In genomic region chr12:16023273-16023672, GRCm38 (mm10) we compare ENCODE assay signal across 28 mouse cellular contexts.
DNase-seq lines count a peak whose midpoint lies in the region; ATAC-seq and TF ChIP-seq lines count a peak whose summit lies in the region.
"Had no signal": no experiment of that assay in that cellular context is flagged by ENCODE, and none has a peak within 500 bp of the region (broad histone marks: within the 10 kb centered on the region; RNA-seq: fewer than 3 reads in every experiment).

No protein-coding gene starts in this region.

- H3K27ac ChIP-seq in MEL (ENCODE audit: control insufficient read depth, low read depth, low read length), result peak overlapping the region; percentile 97
- no peak overlapping the region for H3K27ac ChIP-seq in liver, embryonic 13.5 days
- H3K27ac ChIP-seq in midbrain, embryonic 10.5 days (replicated peaks), result no peak overlapping the region
- no peak overlapping the region for H3K27ac ChIP-seq in midbrain, embryonic 13.5 days
- H3K27ac ChIP-seq in lung, postnatal 0 days (ENCODE audit: low read length), result no peak overlapping the region
- H3K27ac ChIP-seq: embryonic facial prominence, embryonic 12.5 days; embryonic facial prominence, embryonic 15.5 days; forebrain, embryonic 13.5 days; heart, embryonic 15.5 days; hindbrain, embryonic 10.5 days; hindbrain, embryonic 14.5 days; hindbrain, postnatal 0 days had no signal

- TF ChIP-seq CTCF in MEL (IDR thresholded peaks at IDR 0.05 in 2 of 3, conservative IDR thresholded peaks at IDR 0.05 in 1 of 3; ENCODE audit: control insufficient read depth in 1 of 3, insufficient read depth in 1 of 3, low read depth in 2 of 3, low read length in 3 of 3, poor library complexity in 1 of 3, severe bottlenecking in 1 of 3), result no peak
- no peak for TF ChIP-seq CTCF in lung, postnatal 0 days (IDR thresholded peaks at IDR 0.05)

- 25% methylated on average over 7 of the region's 7 CpGs for WGBS in liver, embryonic 13.5 days (ENCODE audit: insufficient replicate concordance)
- WGBS in midbrain, embryonic 10.5 days, result 91% methylated on average over 7 of the region's 7 CpGs
- 92% methylated on average over 7 of the region's 7 CpGs for WGBS in midbrain, embryonic 13.5 days
- 79% methylated on average over 7 of the region's 7 CpGs for WGBS in lung, postnatal 0 days

- 0 out of 2 replicates have a peak, but pooled peaks have one; percentile 47 for ATAC-seq in liver, embryonic 13.5 days (ENCODE audit: low read depth)
- ATAC-seq in megakaryocyte progenitor cell, adult 5-6 weeks (replicated peaks; ENCODE audit: poor library complexity), result peak; percentile 50
- no peak for ATAC-seq in midbrain, embryonic 13.5 days
- no peak for ATAC-seq in lung, postnatal 0 days
- ATAC-seq: CD4-positive, CD25-positive, alpha-beta regulatory T cell, adult 4 months; forebrain, embryonic 13.5 days; forebrain, embryonic 16.5 days; hindbrain, postnatal 0 days; inflammation-experienced regulatory T-cells, adult 6 months; Patski had no signal

- peak overlapping the region; percentile 8 to 26; a peak in 2 of 4 replicates for H3K4me3 ChIP-seq in MEL (ENCODE audit: control insufficient read depth in 1 of 2, insufficient read depth in 1 of 2, low read depth in 2 of 2, low read length in 2 of 2)
- no peak overlapping the region for H3K4me3 ChIP-seq in liver, embryonic 13.5 days (replicated peaks)
- H3K4me3 ChIP-seq in midbrain, embryonic 10.5 days, result no peak overlapping the region
- no peak overlapping the region for H3K4me3 ChIP-seq in midbrain, embryonic 13.5 days (replicated peaks)
- H3K4me3 ChIP-seq in lung, postnatal 0 days (ENCODE audit: low read depth, low read length), result no peak overlapping the region
- H3K4me3 ChIP-seq: embryonic facial prominence, embryonic 12.5 days; embryonic facial prominence, embryonic 15.5 days; forebrain, embryonic 13.5 days; heart, embryonic 12.5 days; heart, embryonic 15.5 days; hindbrain, embryonic 10.5 days had no signal

- no peak overlapping the region for H3K4me2 ChIP-seq in liver, embryonic 13.5 days
- H3K4me2 ChIP-seq in midbrain, embryonic 13.5 days (replicated peaks), result no peak overlapping the region
- no peak overlapping the region for H3K4me2 ChIP-seq in lung, postnatal 0 days (replicated peaks; ENCODE audit: low read depth, low read length)
- H3K4me2 ChIP-seq: embryonic facial prominence, embryonic 12.5 days; embryonic facial prominence, embryonic 15.5 days; forebrain, embryonic 13.5 days; heart, embryonic 12.5 days; heart, embryonic 15.5 days; hindbrain, embryonic 14.5 days had no signal

- peak overlapping the region; percentile 44 for H3K9ac ChIP-seq in MEL (ENCODE audit: control insufficient read depth, low read depth, low read length, poor library complexity, severe bottlenecking)
- no peak overlapping the region for H3K9ac ChIP-seq in liver, embryonic 13.5 days
- H3K9ac ChIP-seq in midbrain, embryonic 13.5 days (replicated peaks), result no peak overlapping the region
- no peak overlapping the region for H3K9ac ChIP-seq in lung, postnatal 0 days (replicated peaks; ENCODE audit: low read depth)
- H3K9ac ChIP-seq: embryonic facial prominence, embryonic 12.5 days; embryonic facial prominence, embryonic 15.5 days; forebrain, embryonic 13.5 days; heart, embryonic 12.5 days; heart, embryonic 15.5 days; hindbrain, embryonic 14.5 days had no signal

- no peaks in the 10 kb centered on the region for H3K27me3 ChIP-seq in MEL (ENCODE audit: control insufficient read depth in 1 of 2, insufficient read depth in 2 of 2, low read length in 2 of 2)
- no peaks in the 10 kb centered on the region for H3K27me3 ChIP-seq in liver, embryonic 13.5 days
- H3K27me3 ChIP-seq in midbrain, embryonic 10.5 days (ENCODE audit: low read depth, poor library complexity, severe bottlenecking), result no peaks in the 10 kb centered on the region
- no peaks in the 10 kb centered on the region for H3K27me3 ChIP-seq in midbrain, embryonic 13.5 days
- H3K27me3 ChIP-seq in lung, postnatal 0 days (replicated peaks; ENCODE audit: insufficient read depth, low read length), result no peaks in the 10 kb centered on the region
- H3K27me3 ChIP-seq: embryonic facial prominence, embryonic 12.5 days; embryonic facial prominence, embryonic 15.5 days; forebrain, embryonic 13.5 days; heart, embryonic 12.5 days; heart, embryonic 15.5 days; Patski had no signal

- peaks cover 0 to 34% of the 10 kb centered on the region in 2 experiments; a peak in 2 of 4 replicates for H3K36me3 ChIP-seq in MEL (ENCODE audit: control insufficient read depth in 1 of 2, insufficient read depth in 2 of 2, low read length in 2 of 2)
- no peaks in the 10 kb centered on the region for H3K36me3 ChIP-seq in liver, embryonic 13.5 days
- H3K36me3 ChIP-seq in midbrain, embryonic 10.5 days, result no peaks in the 10 kb centered on the region
- H3K36me3 ChIP-seq in midbrain, embryonic 13.5 days, result no peaks in the 10 kb centered on the region
- no peaks in the 10 kb centered on the region for H3K36me3 ChIP-seq in lung, postnatal 0 days (ENCODE audit: insufficient read depth, low read length)
- H3K36me3 ChIP-seq: embryonic facial prominence, embryonic 12.5 days; embryonic facial prominence, embryonic 15.5 days; heart, embryonic 12.5 days; heart, embryonic 15.5 days; hindbrain, embryonic 10.5 days had no signal

- TF ChIP-seq POLR2A in MEL (IDR thresholded peaks at IDR 0.05; ENCODE audit: control insufficient read depth in 1 of 2, insufficient read depth in 1 of 2, low read depth in 1 of 2, low read length in 2 of 2, poor library complexity in 1 of 2), result no peak

- H3K9me3 ChIP-seq in MEL (replicated peaks; ENCODE audit: insufficient read depth, low read length), result no peaks in the 10 kb centered on the region
- H3K9me3 ChIP-seq in liver, embryonic 13.5 days (replicated peaks), result no peaks in the 10 kb centered on the region
- no peaks in the 10 kb centered on the region for H3K9me3 ChIP-seq in midbrain, embryonic 10.5 days (replicated peaks)
- H3K9me3 ChIP-seq in midbrain, embryonic 13.5 days, result no peaks in the 10 kb centered on the region
- no peaks in the 10 kb centered on the region for H3K9me3 ChIP-seq in lung, postnatal 0 days (ENCODE audit: low read length)
- H3K9me3 ChIP-seq: embryonic facial prominence, embryonic 12.5 days; embryonic facial prominence, embryonic 15.5 days; forebrain, embryonic 13.5 days; heart, embryonic 12.5 days; heart, embryonic 15.5 days; hindbrain, embryonic 10.5 days had no signal

- DNase-seq in MEL (ENCODE audit: low read depth, low spot score), result peak; percentile 82
- peak; percentile 65 for DNase-seq in MEL-GATA-1-ER (ENCODE audit: extremely low read depth, low read depth)
- DNase-seq in liver, embryonic 13.5 days, result no peak
- no peak for DNase-seq in midbrain, embryonic 10.5 days (ENCODE audit: low spot score)
- DNase-seq in lung, postnatal 0 days (ENCODE audit: low spot score), result no peak
- DNase-seq: adrenal gland, postnatal 10 days; adrenal gland, postnatal 36 days; cerebellum, adult 18-20 months; cerebellum, adult 9-10 months; cerebellum, postnatal 14 days; gastrocnemius, postnatal 10 days; gastrocnemius, postnatal 36 days; heart, postnatal 10 days; heart, postnatal 36 days had no signal

- no peaks in the 10 kb centered on the region for H3K79me2 ChIP-seq in MEL (ENCODE audit: control insufficient read depth, insufficient read depth, low read length, poor library complexity)

- peaks cover 18 to 26% of the 10 kb centered on the region in 2 experiments for H3K4me1 ChIP-seq in MEL (ENCODE audit: control insufficient read depth in 1 of 2, insufficient read depth in 2 of 2, low read length in 2 of 2)
- H3K4me1 ChIP-seq in liver, embryonic 13.5 days (replicated peaks), result peaks cover 18% of the 10 kb centered on the region
- no peaks in the 10 kb centered on the region for H3K4me1 ChIP-seq in midbrain, embryonic 10.5 days
- no peaks in the 10 kb centered on the region for H3K4me1 ChIP-seq in midbrain, embryonic 13.5 days (replicated peaks)
- no peaks in the 10 kb centered on the region for H3K4me1 ChIP-seq in lung, postnatal 0 days (ENCODE audit: insufficient read depth, low read depth, low read length)
- H3K4me1 ChIP-seq: embryonic facial prominence, embryonic 12.5 days; embryonic facial prominence, embryonic 15.5 days; forebrain, embryonic 13.5 days; hindbrain, embryonic 10.5 days had no signal

- TF ChIP-seq RAD21 in MEL (IDR thresholded peaks at IDR 0.05; ENCODE audit: low read depth, low read length), result no peak

- TF ChIP-seq EP300 in MEL (IDR thresholded peaks at IDR 0.05; ENCODE audit: low read depth in 1 of 2, low read length in 2 of 2), result peak; percentile 94 to 99
- no peak for TF ChIP-seq EP300 in lung, postnatal 0 days (IDR thresholded peaks at IDR 0.05)

TF ChIP-seq in MEL, 35 proteins besides CTCF, POLR2A, EP300 and RAD21 (continues in another document):
- no peak for TF ChIP-seq ZC3H11A (IDR thresholded peaks at IDR 0.05; ENCODE audit: low read depth, low read length)
- peak; percentile 55; the same call in 1 of the 2 replicates for TF ChIP-seq MXI1 (IDR thresholded peaks at IDR 0.05; ENCODE audit: low read depth, low read length)
- 0 out of 2 replicates have a peak, but pooled peaks have one; percentile 16 for TF ChIP-seq KAT2A (conservative IDR thresholded peaks at IDR 0.05; ENCODE audit: low read depth, low read length)
- peak; percentile 2 for TF ChIP-seq SMC3 (IDR thresholded peaks at IDR 0.05; ENCODE audit: low read depth, low read length)
- TF ChIP-seq GATA1 (IDR thresholded peaks at IDR 0.05; ENCODE audit: low read depth, low read length), result peak; percentile 87
- TF ChIP-seq POLR2AphosphoS2 (IDR thresholded peaks at IDR 0.05; ENCODE audit: low read length), result no peak
- peak; percentile 87 for TF ChIP-seq SIN3A (IDR thresholded peaks at IDR 0.05; ENCODE audit: low read length)
- no peak for TF ChIP-seq GABPA (IDR thresholded peaks at IDR 0.05; ENCODE audit: low read depth, low read length)
- TF ChIP-seq BHLHE40 (IDR thresholded peaks at IDR 0.05; ENCODE audit: borderline replicate concordance, low read depth, low read length), result peak; percentile 53; the same call in 1 of the 2 replicates
- TF ChIP-seq HCFC1 (IDR thresholded peaks at IDR 0.05; ENCODE audit: low read depth, low read length), result 0 out of 2 replicates have a peak, but pooled peaks have one; percentile 19
- 0 out of 2 replicates have a peak, but pooled peaks have one; percentile 39 for TF ChIP-seq TBP (IDR thresholded peaks at IDR 0.05; ENCODE audit: low read depth, low read length)
- peak; percentile 93 for TF ChIP-seq ETS1 (IDR thresholded peaks at IDR 0.05; ENCODE audit: low read depth, low read length)
- peak; percentile 92 for TF ChIP-seq TCF12 (IDR thresholded peaks at IDR 0.05; ENCODE audit: low read depth, low read length)
- no peak for TF ChIP-seq E2F4 (IDR thresholded peaks at IDR 0.05; ENCODE audit: borderline replicate concordance, low read depth, low read length)
- TF ChIP-seq MEF2A (IDR thresholded peaks at IDR 0.05; ENCODE audit: extremely low read depth, insufficient replicate concordance, low read depth, low read length, poor library complexity, severe bottlenecking), result no peak
- no peak for TF ChIP-seq USF2 (IDR thresholded peaks at IDR 0.05; ENCODE audit: borderline replicate concordance in 1 of 2, insufficient read depth in 1 of 2, low read depth in 1 of 2, low read length in 2 of 2)
- TF ChIP-seq TAL1 (IDR thresholded peaks at IDR 0.05; ENCODE audit: low read length), result peak; percentile 72

Comparison
In these comparisons a context has a peak if more than half of its experiments do, and no peak if none do; other contexts are left out.
1. DNase-seq: peak in MEL (single experiment) and MEL-GATA-1-ER (single experiment); none in liver, embryonic 13.5 days (single experiment), midbrain, embryonic 10.5 days (single experiment) and lung, postnatal 0 days (single experiment).
2. H3K4me3 ChIP-seq: peak in MEL (2 of 2); none in liver, embryonic 13.5 days (single experiment), midbrain, embryonic 10.5 days (single experiment), midbrain, embryonic 13.5 days (single experiment) and lung, postnatal 0 days (single experiment).
3. ATAC-seq: peak in liver, embryonic 13.5 days (single experiment) and megakaryocyte progenitor cell, adult 5-6 weeks (single experiment); none in midbrain, embryonic 13.5 days (single experiment) and lung, postnatal 0 days (single experiment).